Mouse (Mus musculus) layer of hippocampus, adult 2 months (tissue): ENCODE results near the gene Tln2. TPM values are rescaled to one million over a fixed set of nuclear protein-coding genes. Genes with fewer than 3 reads are reported as not detected.
"Not testable (repeated sequence)": the region's sequence is repeated elsewhere in the genome, so short reads cannot be mapped to it uniquely, and the experiment has no call there.

ENCODE experiments used
- DNase-seq, 2 experiments: peaks; one replicate each; pipeline ENCODE4 v3.0.0; 2022; ENCODE audit warnings: low spot score in 2 of 2
- H3K27ac ChIP-seq: fragments of 200-600 bp; 2 replicates; pipeline ENCODE4 v1.8.1; 2022
- H3K4me3 ChIP-seq: fragments of 200-600 bp; 2 replicates; pipeline ENCODE4 v1.8.1; 2022; ENCODE audit warnings: mild to moderate bottlenecking
- CTCF ChIP-seq: fragments of 200-600 bp; conservative IDR thresholded peaks from 2 replicates; pipeline ENCODE4 v1.8.1; 2022; ENCODE audit warnings: antibody characterized with exemption, mild to moderate bottlenecking, moderate library complexity
- total RNA-seq, 2 experiments: library from RNA; stranded (reverse); gene quantifications; 2 replicates each; pipeline ENCODE4 v1.2.3; 2021

The Tln2 gene
- total RNA-seq, 2 experiments from 2014 or later = 95.2 to 101 TPM

GRCm38 (mm10) chr9:67300769-67301168 lies 258.7 kb downstream of the Tln2 start:
- DNase-seq = no peak
- H3K4me3 ChIP-seq = no peak overlapping the region
- H3K27ac ChIP-seq = peak overlapping the region; percentile 64; the same call in 1 of the 2 replicates

GRCm38 (mm10) chr9:67300346-67300745 lies 259.2 kb downstream of the Tln2 start:
- Histone ChIP-seq H3K27ac (peak overlapping the region; percentile 64; the same call in 1 of the 2 replicates), H3K4me3 (no peak overlapping the region)
- DNase-seq = no peak
- TF ChIP-seq CTCF = no peak

More at GRCm38 (mm10) chr9:67300769-67301168, 258.7 kb downstream of the Tln2 start:
- TF ChIP-seq CTCF = no peak

- DNase-seq = no peak
- peak overlapping the region; percentile 36; the same call in 1 of the 2 replicates for H3K27ac ChIP-seq
- H3K4me3 ChIP-seq = no peak overlapping the region
- no peak for TF ChIP-seq CTCF
These were observed 260.3 kb downstream of the Tln2 start for GRCm38 (mm10) chr9:67299164-67299563.

GRCm38 (mm10) chr9:67297236-67297889 lies 262.1 kb downstream of the Tln2 start:
- no peak for DNase-seq
- no peak for TF ChIP-seq CTCF
- H3K4me3 ChIP-seq = no peak overlapping the region

GRCm38 (mm10) chr9:67287457-67287856 lies 272.0 kb downstream of the Tln2 start:
- no peak overlapping the region for H3K27ac ChIP-seq
- TF ChIP-seq CTCF = no peak
- H3K4me3 ChIP-seq = no peak overlapping the region
- no peak for DNase-seq

More at GRCm38 (mm10) chr9:67297236-67297889, 262.1 kb downstream of the Tln2 start:
- H3K27ac ChIP-seq = no peak overlapping the region

GRCm38 (mm10) chr9:67286801-67287200 lies 272.7 kb downstream of the Tln2 start:
- no peak overlapping the region for H3K27ac ChIP-seq
- DNase-seq = no peak
- TF ChIP-seq CTCF = no peak
- no peak overlapping the region for H3K4me3 ChIP-seq

GRCm38 (mm10) chr9:67285544-67285943 lies 274.0 kb downstream of the Tln2 start:
- no peak for DNase-seq
- TF ChIP-seq CTCF = peak; percentile 49
- Histone ChIP-seq H3K4me3 (no peak overlapping the region), H3K27ac (no peak overlapping the region)

GRCm38 (mm10) chr9:67281812-67282211 lies 277.7 kb downstream of the Tln2 start:
- TF ChIP-seq CTCF = no peak
- Histone ChIP-seq H3K4me3 (no peak overlapping the region), H3K27ac (no peak overlapping the region)
- DNase-seq = no peak

- not testable (repeated sequence) for DNase-seq, H3K27ac ChIP-seq, H3K4me3 ChIP-seq
These were observed 279.2 kb downstream of the Tln2 start for GRCm38 (mm10) chr9:67280311-67280710.

- no peak for DNase-seq
- H3K27ac ChIP-seq = no peak overlapping the region
- no peak for TF ChIP-seq CTCF
- no peak overlapping the region for H3K4me3 ChIP-seq
These were observed 283.1 kb downstream of the Tln2 start for GRCm38 (mm10) chr9:67276446-67276845.

- TF ChIP-seq CTCF = peak; percentile 68
- no peak for DNase-seq
- H3K27ac ChIP-seq = no peak overlapping the region
- H3K4me3 ChIP-seq = no peak overlapping the region
These were observed 285.2 kb downstream of the Tln2 start for GRCm38 (mm10) chr9:67274296-67274695.

GRCm38 (mm10) chr9:67273362-67273761 lies 286.1 kb downstream of the Tln2 start:
- TF ChIP-seq CTCF = peak; percentile 70
- DNase-seq = no peak
- Histone ChIP-seq H3K27ac (no peak overlapping the region), H3K4me3 (no peak overlapping the region)

- H3K27ac ChIP-seq = peak overlapping the region; percentile 37
- DNase-seq = no peak
- no peak for TF ChIP-seq CTCF
- H3K4me3 ChIP-seq = no peak overlapping the region
These were observed 288.8 kb downstream of the Tln2 start for GRCm38 (mm10) chr9:67270734-67271133.

GRCm38 (mm10) chr9:67270061-67270595 lies 289.4 kb downstream of the Tln2 start:
- H3K4me3 ChIP-seq = no peak overlapping the region
- H3K27ac ChIP-seq = peak overlapping the region; percentile 39; the same call in 1 of the 2 replicates
- DNase-seq = no peak
- no peak for TF ChIP-seq CTCF
